Mouse (Mus musculus) heart, adult 18-20 months (tissue): ENCODE measurements around the gene Cbx8. TPM values are rescaled to one million over a fixed set of nuclear protein-coding genes. Genes with fewer than 3 reads are reported as not detected.
A peak's percentile ranks its signal among the peaks of the same experiment; 100 is the strongest.

Experiments used
- DNase-seq, 2 experiments: peaks; one replicate each; pipeline ENCODE4 v3.0.0; 2021 to 2022; ENCODE audit warnings: mixed read lengths in 1 of 2
- long read RNA-seq, 2 experiments: library from polyadenylated mRNA; stranded (forward); transcript quantifications; one replicate each; pipeline ENCODE4 v2.0.0; 2021
- total RNA-seq, 2 experiments: library from RNA; stranded (reverse); gene quantifications; 2 replicates each; pipeline ENCODE4 v1.2.3; 2021

Cbx8 gene
- 1 to 10 TPM; 3.1 to 4.0 TPM for total RNA-seq
- long read RNA-seq, experiment 1, partial matches to known transcripts, result 0 of 6 reads
- long read RNA-seq, experiment 1, other reads (novel, unspliced or antisense), result 1 of 6 reads
- long read RNA-seq, experiment 2, partial matches to known transcripts, result 0 of 4 reads
- long read RNA-seq, experiment 2, other reads (novel, unspliced or antisense), result 0 of 4 reads

DNA sequence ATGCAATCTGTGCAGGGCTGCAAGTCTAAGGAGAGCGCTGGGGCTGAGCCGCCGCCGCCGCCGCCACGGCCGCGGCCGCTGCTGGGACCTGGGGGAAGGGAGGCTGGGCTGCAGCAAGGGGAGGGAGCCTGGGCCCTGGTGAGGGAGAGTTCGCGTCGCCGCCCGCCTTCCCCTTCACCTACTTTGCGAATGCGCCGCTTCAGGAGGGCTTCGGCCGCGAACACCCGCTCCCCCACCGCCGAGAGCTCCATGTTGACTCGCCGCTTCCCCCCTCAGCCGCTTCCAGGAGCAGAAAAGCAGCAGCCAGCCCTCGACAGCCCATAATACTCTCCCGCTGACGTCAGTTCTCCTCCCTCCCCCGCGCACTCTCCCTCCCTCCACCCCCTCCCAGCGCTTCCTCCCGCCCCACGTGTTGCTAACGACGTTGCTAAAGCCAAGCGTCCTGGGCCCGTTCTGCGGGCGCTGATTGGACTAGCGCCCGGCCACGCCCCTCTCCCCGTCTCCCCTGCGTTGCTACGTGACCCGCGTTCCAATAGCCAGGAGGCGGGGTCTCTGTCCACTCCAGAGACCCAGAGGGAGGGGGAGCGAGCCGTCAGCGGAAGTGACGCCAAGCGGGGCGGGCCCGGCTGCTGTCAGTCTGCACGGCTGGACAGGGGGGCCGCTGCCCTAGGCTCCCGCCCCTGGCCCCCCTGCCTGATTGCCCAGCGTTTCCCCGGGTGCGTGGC, at the start of gene Cbx8:
Gene Cbx8, minus strand, starts transcription at position 370 of the 725 bp plus-strand sequence.
- peak; percentile 99 to 100 for DNase-seq

DNA sequence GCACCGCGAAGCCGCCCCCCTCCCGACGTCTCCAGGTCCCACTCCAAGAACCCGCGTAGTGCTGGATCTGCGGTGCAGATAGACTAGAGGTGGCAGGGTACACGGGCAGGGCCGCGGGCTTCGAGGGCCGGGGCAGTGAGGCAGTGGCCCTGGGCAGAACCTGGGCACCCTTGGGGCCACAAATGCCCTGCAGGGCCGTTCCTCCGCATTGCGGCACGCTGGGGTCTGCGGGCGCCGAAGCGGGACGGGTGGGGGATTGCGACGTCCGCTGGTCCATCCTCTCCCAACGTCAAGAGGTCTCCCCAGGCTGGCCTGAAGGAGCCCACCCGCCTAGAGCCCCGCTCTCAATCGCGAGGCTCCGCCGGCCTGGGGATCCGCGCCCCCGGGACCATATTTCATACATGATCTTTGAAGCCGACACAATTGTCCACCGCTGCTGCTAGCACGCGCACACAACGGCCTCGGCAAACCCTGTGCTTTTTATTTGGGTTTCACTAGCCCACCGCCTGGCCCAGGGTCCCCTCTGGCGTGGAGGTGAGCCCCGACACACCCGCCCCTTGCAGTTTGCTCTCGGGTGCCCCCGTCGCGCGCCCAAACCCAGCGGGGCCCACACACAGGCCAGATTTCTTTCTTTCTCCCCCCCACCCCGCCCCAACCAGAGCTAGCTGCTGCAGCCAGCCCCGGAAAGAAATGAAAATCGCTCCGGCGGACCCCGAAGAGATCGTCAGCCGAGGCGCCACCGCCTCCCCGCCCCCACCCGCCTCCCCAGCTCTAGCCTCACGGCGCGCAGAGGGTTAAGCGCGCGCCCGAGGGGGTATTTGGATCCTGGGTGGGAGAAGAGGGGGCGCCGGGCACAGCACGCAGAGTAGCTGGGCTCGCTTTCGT, 49.5 kb upstream of the Cbx8 start:
- peak in 1 of 2 experiments; percentile 53 for DNase-seq

DNA sequence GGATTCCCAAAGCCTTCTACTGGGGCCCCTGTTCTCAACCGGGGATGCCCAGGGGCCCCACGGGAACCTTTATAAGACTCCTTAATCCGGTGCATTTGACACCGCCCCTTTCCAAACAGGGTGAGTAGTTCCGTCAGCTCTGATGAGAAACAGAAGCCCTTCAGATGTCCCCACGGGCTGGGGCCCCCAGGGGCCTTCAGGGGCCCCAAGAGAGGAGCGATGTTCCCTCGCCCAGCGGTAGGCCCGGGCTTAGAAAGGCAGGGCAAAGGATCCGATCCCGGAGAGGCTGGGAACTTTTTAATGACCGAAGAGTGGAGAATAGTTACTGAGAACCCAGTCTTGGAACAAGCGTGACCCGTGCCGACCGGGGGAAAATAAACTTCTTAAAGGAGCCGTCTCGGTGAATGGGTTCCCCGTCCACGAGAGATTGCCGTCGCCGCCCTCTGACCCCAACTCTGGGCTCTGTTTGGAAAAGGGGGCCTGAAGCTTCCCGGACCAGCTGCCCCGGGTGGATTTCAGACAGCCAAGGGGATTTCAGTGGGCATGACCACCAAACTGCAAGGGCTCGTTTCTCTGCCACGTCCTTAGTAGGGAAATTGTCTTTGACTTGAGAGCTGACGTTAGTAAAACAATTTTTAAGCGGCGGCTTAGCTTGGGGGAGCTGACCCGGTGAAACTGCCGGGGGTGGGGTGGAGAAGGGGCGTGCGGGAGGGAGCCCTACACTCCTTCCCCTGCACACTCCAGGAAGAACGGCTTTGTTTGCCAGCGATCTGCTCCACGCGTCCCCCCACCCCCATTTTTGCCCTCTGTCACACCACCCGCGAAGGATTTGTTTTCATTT, 48.7 kb upstream of the Cbx8 start:
- peak in 1 of 2 experiments; percentile 64 for DNase-seq

DNA sequence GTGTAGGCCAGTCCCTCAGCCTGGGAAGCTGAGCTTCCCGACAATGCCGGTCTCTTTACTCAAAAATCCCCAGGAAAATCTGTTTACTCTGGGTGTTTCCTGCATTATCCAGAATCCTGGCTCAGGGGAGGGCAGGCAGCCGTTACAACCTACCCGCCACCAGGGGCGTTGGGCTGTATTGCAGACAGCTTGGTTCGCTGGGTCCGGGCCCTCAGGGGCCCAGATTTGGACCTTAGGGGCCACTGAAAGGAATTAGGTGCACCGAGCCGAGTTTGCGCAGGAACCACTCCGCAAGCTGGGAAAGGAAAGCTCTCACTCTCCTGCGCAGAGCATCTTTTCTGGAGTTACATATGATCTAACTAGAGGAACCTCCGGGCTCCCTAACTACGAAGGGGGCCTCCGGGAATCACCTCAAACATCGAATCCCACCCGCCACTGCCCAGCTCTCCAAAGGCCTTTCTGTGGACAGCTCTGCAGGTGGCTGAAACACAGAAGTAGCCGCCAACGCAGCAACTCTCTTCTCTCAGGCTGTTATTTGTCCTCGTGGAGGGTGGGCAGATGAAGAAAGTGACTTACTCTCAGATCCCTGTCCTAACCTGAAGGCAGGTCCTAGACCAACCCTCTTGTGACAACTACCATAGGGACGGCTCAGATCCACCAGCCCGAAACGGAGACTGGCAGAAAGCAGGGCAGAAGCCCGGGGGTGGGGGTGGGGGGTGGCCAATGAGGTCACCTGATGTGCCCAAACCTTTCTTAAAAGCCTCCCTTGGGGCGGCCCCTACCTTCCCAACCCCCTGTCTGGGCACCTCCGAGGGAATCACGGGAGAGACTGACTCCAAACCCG, 47.8 kb upstream of the Cbx8 start:
- DNase-seq, result peak; percentile 38 to 52

DNA sequence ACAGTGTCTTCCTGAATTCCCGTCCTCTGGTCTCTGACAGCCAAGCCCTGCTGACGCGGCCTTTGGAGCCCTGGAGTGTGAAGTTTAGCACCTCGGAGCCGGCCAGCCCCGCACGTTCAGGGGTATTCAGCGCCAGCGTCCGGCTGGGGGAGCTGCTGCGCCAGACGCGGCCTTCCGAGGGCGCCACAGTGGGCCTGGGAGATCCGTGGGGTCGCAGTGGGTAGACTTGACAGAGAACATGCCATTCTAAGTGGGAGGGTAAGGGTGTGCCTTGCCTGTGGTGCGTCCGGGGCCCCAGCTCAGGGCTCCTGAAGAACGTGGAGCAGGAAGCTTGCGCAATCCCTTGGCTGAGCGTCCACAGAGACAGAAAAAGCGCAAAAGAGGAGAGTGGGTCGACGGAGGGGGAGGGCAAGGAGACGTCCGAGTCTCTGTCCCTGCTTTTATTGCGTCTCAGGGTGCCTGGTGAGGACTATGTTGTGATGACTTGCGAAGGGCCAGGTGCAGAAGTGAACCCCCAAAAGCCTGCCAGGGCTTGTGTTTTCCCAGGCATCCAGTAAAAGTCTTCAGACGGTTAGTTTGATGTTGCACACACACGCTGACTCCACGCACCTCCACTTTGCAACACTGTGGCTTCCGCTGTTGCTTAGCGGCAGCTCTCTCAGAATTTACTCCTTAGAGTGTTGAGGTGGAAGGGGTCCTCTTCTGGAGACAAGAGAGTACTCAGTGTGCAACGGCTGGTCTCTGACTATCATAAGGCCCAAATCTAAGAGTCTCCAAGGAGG, 46.7 kb upstream of the Cbx8 start:
- DNase-seq, result peak; percentile 81 to 84

DNA sequence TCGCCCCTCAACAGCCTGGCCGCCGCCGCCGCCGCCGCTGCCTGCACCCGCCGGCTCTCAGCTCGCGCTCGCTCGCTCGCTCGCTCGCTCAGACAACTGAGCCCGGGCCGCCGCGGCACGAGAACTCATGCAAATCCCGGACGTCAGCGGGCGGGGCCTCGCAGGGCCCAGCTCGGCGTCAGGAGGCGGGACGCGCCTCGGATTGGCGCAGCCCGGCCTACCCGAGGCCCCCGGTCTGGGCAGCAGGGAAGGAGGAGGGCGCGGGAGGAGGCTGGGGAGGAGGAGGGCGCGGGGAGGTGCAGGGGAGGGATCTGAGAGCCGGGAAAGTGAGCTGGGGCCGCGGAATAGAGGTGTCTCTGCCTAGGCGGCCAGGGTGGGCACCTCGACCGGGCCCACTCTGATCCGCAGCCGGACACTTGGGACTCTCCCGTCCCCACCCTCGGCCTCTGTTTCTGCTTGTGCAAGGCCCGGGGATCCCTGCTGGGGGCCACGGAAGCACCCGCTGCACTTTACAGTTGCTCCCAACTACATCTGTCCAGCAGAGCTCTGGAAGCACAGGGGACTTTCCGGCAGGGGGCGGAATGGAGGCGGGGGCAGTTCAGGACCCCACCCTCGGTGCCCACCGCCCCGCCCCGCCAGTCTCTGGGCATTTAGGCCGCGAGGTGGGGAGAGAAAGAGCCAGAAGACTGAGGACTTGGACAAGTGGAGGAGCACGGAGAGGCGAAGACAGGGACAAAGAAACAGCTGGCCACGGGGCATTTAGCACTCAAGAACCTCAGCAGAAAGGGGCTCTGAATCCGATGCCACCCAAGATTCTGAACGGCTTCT, 45.6 kb upstream of the Cbx8 start, which contains the start of gene Cbx4:
Gene Cbx4, minus strand, starts transcription at position 78 of the 828 bp plus-strand sequence.
- DNase-seq, result peak; percentile 89 to 96

DNA sequence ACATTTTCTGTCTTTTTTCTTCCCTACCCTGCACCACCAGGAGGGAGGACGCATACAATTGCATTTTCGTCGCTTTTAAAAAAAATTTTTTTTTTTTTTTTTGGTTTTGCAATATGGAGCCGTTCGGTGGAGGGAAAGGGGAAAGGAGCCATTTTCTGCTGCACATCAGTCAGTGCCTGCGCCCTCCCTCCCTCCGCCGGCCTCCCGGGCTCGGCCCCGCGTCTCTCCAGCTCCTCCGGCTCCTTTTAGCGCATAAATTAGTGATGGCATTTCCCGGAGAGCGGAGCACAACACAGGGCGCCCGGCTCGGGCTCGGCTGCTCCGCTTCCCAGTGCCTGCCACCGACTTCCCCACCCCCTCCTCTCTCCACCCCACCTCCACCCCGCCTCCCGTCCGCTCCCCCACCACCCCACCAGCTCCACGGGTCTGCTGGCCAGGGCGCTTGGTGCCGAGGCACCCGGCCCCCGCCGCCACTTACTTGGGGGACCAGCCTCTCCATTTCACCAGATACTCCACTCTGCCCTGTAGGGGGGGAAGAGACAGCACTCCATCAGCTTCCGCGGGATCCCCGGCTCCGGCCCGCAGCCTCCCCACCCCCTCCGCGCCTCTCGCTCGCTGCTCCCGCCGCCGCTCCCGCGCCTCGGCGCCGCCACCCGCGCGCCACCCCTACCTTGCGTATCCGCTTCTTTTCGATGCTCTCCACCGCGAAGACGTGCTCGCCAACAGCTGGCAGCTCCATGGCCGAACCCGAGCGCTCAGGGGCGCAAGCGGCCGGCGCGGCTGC, 44.7 kb upstream of the Cbx8 start:
- DNase-seq, result peak; percentile 83 to 84

DNA sequence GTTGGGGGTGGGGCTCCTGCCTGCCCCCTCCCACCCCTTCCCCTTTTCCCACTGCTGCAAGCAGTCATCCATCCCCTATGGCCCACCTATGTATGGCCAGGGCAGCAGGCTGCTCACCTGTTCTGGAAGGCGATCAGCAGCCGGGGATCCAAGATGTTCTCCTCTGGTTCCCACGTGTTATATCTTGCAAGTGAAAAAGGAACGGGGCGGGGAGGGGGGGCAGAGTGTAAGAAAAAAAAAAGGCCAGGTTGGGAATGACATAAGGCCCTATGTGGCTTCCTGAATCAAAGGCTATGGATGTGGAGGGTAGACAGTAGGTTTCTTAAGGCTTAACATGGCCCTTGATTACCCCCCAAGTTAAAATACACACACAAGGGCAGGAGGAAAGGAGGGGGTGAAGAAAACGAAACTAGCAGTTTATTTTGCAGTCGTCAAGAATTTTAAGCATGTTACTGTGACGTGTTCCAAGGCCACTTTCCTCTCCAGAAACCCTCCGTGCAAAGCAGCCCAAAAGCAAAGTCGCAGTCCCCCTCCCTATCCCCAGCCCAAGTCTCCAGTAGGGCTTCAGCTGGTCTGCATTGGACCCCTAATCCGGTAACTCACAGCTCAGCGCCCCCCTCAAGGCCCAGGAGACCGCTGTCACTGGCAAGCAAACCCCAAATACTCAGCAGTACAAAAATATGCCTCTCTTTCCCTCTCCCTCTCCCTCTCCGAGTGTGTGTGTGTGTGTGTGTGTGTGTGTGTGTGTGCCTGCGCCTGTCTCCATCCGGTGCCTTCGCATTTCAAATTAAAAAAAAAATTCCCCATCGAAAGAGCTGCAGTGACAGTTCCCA, 43.9 kb upstream of the Cbx8 start:
- peak; percentile 63 to 76 for DNase-seq

DNA sequence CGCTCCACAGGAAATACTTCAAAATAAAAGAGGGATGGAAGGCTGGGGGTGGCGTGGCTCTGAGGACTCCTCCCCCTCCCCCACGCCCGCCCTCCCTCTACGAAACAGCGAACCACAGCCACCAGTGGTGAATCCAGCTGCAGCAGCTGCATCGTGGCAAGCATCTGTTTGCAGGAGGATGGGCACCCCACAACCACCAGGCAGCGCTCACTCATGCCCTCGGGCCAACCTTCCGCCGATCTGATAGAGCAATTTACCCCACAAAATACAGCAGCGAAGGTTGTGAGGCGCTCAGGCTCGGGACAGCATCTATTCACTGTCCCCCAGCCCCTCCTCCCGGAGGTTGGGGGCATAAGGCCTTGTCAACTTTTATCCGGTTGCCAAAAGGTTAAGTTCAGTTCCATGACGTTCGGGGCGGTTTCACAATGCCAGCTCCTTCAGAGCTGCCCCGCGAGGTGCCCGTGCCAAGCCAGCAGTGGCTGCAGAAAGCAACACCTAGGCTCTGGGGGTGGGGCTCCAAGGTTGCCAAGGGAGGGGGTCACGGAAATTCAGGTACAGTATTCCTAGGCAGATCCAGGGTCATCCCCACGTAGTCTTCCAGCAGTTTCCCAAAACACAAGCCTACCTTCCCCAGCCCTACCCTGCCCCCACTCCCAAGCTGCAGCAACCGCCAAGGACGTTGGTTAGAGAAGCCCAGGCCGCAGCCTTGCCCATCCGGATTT, 43.1 kb upstream of the Cbx8 start:
- peak; percentile 54 to 71 for DNase-seq

DNA sequence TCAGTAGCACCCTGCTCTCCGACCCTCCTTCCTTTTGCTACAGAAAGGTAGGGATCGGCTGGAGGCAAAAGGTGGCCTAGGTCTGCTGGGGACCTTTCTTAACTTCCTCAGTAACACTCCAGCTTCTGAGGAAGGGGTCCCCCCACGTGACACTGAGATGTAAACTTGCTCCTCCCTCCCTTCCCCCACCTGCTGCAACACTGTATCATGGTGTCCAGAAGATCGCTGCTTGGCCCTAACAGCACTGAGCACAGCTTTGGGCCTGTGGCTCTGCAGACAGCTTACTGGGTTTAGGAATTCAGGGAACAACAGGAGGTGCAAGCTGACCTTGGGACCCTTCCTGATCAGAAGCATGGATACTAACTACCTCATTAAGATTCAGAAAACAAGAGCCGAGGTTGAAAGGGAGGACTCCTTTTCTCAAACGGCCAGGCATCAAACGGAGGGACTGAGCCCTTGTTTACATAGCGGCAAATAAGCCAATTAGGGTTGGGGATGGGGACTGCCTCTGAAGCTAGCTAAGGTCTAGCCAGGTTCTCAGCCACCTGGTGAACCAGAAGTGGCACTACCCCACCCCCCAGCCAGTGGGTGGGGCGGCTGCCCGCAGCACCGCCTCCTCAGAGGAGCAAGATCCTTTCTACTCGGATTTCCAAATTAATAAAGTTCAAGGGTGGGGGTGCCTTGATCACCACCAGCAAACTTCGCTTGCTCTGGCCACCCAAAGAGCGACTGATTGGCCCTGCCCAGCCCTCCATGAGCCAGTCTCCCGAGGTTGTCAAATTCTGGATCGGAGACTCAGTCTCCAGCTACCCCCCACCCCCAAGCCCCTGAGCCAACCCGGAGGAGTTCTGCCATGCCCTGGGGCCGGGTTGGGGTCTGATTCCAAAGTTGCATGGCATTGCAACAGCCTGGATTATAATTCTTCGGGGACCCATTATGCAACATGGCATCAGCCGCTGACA, 42.1 kb upstream of the Cbx8 start:
- peak in 1 of 2 experiments; percentile 19 for DNase-seq

DNA sequence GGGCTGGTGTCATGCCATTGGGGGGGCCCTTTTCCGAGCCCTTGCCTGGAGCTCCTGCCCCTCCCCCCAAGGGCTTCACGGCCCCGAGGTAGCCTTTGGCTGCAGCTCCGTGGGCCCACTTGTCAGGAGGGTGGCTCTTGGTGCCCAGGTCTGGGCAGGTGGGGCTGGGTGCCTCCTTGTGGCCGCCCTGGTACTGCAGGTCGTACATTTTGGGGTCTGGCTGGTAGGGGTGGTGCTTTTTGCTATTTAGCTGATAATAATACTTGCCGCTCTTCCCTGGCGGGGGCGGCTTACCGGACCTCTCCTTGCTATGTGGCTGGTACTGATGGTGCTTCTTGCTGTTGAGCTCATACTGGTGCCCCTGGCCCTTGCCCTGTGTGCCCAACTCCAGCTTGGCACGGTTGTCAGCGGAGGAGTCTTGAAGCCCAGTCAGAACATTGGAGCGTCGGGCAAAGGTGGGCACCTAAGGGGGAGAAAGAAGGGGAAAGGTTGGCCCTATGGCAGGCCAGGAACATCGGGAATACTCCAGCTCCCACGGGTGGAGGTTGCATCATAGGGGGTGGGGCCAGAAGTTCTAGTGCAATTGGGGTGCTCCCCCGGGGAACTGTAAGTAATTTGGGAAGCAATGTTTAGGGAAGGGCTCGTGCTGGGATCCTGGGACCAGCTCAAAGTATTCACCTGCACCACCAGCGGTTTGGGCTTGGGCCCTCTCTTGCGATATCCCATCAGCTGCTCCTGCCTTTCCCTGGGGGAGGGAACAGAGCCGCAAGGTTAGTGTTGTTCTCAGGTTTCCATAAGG, 41.3 kb upstream of the Cbx8 start:
- peak in 1 of 2 experiments; percentile 57 for DNase-seq

DNA sequence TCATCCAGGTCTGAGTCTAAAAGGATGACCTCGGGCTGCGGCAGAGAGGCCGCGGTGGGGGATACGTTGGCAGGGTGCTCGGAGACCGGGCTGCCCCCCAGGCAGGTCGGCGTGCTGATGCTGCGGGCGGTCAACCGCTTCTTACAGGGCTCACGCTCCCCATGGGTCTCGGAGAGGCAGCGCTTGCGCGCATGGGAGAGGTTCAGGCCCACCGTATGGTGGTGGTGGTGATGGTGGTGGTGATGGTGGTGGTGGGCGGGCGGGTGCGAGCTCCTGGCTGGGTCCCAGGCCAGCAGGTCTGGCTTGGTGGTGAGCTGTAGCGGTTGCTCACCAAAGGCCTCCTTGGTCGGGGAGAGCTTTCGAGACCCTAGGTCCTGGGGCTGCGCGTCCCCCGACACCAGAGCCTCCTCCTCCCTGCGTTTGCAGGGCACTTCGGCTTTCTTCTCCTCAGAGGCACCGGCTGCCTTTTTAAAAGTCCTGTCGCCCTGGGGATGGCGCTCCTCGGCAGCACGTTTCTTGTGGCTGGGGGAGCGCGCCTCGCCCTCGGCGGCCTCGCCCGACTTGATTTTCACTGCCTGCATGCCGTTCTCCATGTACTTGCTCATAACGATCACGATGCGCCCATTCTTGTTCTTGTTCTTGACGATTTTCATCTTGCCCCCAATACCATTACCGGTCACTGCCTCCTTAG, 40.5 kb upstream of the Cbx8 start:
- no peak for DNase-seq

DNA sequence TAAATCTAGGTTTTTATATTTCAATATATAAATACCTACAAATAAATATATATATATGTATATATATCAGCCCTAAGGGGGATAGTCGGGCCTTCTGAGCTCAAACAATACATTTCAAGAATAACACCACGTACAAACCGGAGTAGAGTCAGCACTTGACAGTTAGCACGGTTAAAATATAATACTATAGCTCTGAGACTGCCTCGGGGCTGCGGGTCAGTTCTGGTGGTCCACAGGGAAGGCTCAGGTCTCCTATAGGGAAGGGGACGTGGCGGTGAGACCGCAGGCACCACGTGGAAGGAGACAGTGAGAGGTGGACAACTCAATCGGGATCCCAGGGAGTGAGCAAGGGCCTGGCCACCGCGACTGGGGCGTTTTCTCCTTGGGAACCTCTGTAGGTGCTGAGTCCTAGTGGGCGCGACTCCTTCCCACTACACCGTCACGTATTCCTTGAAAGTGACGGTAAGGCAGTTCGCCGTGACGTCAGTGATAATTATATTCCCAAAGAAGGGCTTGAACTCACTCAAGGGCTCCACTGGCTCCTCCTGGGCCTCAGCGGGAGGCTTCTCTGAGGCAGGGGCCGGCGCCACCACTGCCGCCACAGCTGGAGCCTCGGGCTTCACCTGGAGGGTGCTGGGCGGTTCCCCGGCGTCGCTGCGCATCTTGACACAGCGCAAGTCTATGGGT, 39.8 kb upstream of the Cbx8 start:
- DNase-seq, result no peak
